Mouse (Mus musculus) bone marrow, adult 2 months (tissue): Measurements from ENCODE around the gene Suco. TPM values are rescaled to one million over a fixed set of nuclear protein-coding genes. Genes with fewer than 3 reads are reported as not detected.

ENCODE experiments used
- H3K27ac ChIP-seq: fragments of 200-500 bp; 2 replicates; pipeline ENCODE4 v1.5.1; 2012; ENCODE audit warnings: low read depth, mild to moderate bottlenecking, control low read depth, inconsistent platforms, low read length; ENCODE audit not compliant: control insufficient read depth, poor library complexity, insufficient read depth
- H3K4me1 ChIP-seq: fragments of 200-500 bp; 2 replicates; pipeline ENCODE4 v1.6.1; 2011; ENCODE audit warnings: low read length; ENCODE audit not compliant: control insufficient read depth, insufficient read depth
- H3K4me3 ChIP-seq: fragments of 200-500 bp; replicated peaks from 2 replicates; pipeline ENCODE3; 2011; ENCODE audit warnings: mild to moderate bottlenecking, low read depth, low read length, control low read depth; ENCODE audit not compliant: control insufficient read depth
- CTCF ChIP-seq: fragments of 200-500 bp; IDR thresholded peaks from 2 replicates; pipeline ENCODE4 v1.5.1; 2011; ENCODE audit warnings: low read length, control low read depth; ENCODE audit not compliant: control insufficient read depth, insufficient read depth
- POLR2A ChIP-seq: fragments of 200-500 bp; IDR thresholded peaks from 2 replicates; pipeline ENCODE4 v1.6.1; 2011; ENCODE audit warnings: low read depth, mild to moderate bottlenecking, control low read depth, low read length, borderline replicate concordance; ENCODE audit not compliant: control insufficient read depth
- WGBS: fragments of 180-500 bp; shearing (Covaris S2); methylation state at CpG from one replicate; pipeline ENCODE4 v1.1.7; 2018; 5-methylcytosine and 5-hydroxymethylcytosine counted together
- polyA plus RNA-seq: library from polyadenylated mRNA; stranded (reverse); fragments of >200 nt; gene quantifications from 2 replicates; pipeline ENCODE4 v1.2.4, GENCODE M21; 2011; ENCODE audit warnings: low replicate concordance; ENCODE audit not compliant: missing spikeins, insufficient read depth, insufficient read length

Suco gene
- polyA plus RNA-seq, 1 experiment = 30.2 TPM

GRCm38 (mm10) chr1:161917940-161918484 is 41.5 kb upstream of the Suco start:
- peaks cover 3% of the 10 kb centered on the region for H3K4me1 ChIP-seq
- H3K27ac ChIP-seq = no peak overlapping the region
- no peak overlapping the region for H3K4me3 ChIP-seq
- TF ChIP-seq POLR2A = no peak
- TF ChIP-seq CTCF = no peak
- 78% methylated on average over 3 of the region's 3 CpGs for WGBS

DNA sequence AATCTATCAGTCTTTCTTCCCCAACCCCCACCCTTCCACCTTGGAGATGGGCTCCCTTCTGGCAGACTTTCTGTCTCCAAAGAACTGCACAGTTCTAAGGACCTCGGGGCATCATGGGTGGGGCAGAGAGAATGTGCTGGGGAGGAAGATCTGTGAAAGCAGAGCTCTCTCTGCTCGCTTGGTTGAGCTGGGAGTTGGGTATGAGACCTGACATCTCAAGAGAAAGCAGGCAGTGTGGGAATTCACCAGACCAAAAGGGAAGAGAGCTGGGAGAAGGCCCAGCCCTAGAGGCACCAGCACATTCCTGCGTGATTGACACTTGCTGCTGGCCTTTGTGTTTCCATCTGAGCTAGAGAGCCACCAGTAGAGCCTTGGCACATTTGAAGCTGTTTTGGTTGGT is 39.6 kb upstream of the Suco start:
- no peak for TF ChIP-seq CTCF
- no peak for TF ChIP-seq POLR2A
- 81% methylated on average over 3 of the region's 3 CpGs for WGBS

GRCm38 (mm10) chr1:161913648-161913984 is 37.1 kb upstream of the Suco start:
- Histone ChIP-seq H3K27ac (no peak overlapping the region), H3K4me1 (peaks cover 1% of the 10 kb centered on the region; the same call in 1 of the 2 replicates), H3K4me3 (no peak overlapping the region)
- no peak for TF ChIP-seq CTCF
- TF ChIP-seq POLR2A = no peak
- 76% methylated on average over 7 of the region's 7 CpGs for WGBS

More for the DNA sequence above, 39.6 kb upstream of the Suco start:
- no peak overlapping the region for H3K27ac ChIP-seq
- H3K4me3 ChIP-seq = no peak overlapping the region
- peaks cover 3% of the 10 kb centered on the region; the same call in 1 of the 2 replicates for H3K4me1 ChIP-seq

GRCm38 (mm10) chr1:161912940-161913647 is 36.6 kb upstream of the Suco start:
- H3K4me3 ChIP-seq = no peak overlapping the region
- no peak for TF ChIP-seq POLR2A
- H3K4me1 ChIP-seq = peaks cover 1% of the 10 kb centered on the region; the same call in 1 of the 2 replicates
- 46% methylated on average over 4 of the region's 4 CpGs for WGBS
- H3K27ac ChIP-seq = no peak overlapping the region

DNA sequence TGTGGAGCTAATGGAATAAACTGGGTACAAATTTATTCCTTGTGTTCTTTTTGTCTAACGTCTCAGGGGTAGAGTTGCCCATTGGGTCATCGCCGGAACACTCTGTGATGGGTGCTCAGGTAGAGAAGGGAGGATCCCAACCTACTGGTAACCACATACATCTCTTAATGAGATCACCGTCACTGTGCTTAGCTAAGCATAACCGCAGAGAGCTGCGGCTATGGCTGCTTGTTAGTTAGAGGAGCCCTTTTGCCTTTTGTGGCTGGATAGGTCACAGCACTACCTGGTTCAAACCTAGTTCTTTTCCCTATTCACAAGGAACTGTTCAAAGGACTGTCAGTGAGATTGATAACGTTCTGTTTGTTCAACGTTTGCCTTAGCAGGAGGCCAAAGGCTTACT is 32.6 kb upstream of the Suco start:
- no peak for TF ChIP-seq POLR2A
- TF ChIP-seq CTCF = no peak
- peaks cover 1% of the 10 kb centered on the region; the same call in 1 of the 2 replicates for H3K4me1 ChIP-seq
- H3K4me3 ChIP-seq = no peak overlapping the region
- WGBS = 84% methylated on average over 8 of the region's 8 CpGs
- H3K27ac ChIP-seq = no peak overlapping the region

GRCm38 (mm10) chr1:161907795-161908457 is 31.4 kb upstream of the Suco start:
- 13% methylated on average over 2 of the region's 2 CpGs for WGBS
- Histone ChIP-seq H3K4me1 (no peaks in the 10 kb centered on the region; the same call in 1 of the 2 replicates), H3K4me3 (no peak overlapping the region), H3K27ac (no peak overlapping the region)
- no peak for TF ChIP-seq POLR2A
- TF ChIP-seq CTCF = no peak

DNA sequence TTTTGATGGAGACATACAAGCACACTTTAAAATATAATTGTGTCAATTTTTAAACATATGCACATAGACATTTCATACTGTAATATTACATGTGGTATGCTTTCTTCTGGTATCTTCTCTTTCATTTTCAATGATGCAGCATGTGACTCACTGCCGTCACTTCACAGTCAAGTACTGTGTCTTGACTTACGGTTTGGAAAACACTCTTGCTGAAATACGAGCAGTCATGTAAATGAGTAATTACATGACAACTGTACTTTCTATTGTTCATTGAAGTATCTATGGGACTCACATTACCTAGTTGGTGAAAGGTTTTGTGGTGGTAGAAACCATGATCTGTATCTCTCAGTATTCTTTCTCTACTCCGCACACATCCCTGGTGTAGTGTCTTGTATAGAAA is 30.6 kb upstream of the Suco start:
- TF ChIP-seq CTCF (no peak), POLR2A (no peak)
- 83% methylated on average over 4 of the region's 4 CpGs for WGBS
- Histone ChIP-seq H3K4me3 (no peak overlapping the region), H3K27ac (no peak overlapping the region), H3K4me1 (no peaks in the 10 kb centered on the region; the same call in 1 of the 2 replicates)

GRCm38 (mm10) chr1:161902692-161903452 is 26.4 kb upstream of the Suco start:
- WGBS = 76% methylated on average over 9 of the region's 9 CpGs
- TF ChIP-seq CTCF = no peak
- TF ChIP-seq POLR2A = no peak
- Histone ChIP-seq H3K27ac (no peak overlapping the region), H3K4me1 (no peaks in the 10 kb centered on the region; the same call in 1 of the 2 replicates), H3K4me3 (no peak overlapping the region)
